Mouse (Mus musculus) ES-E14 (cell line): ENCODE data around the gene Cd80.

ENCODE experiments used
- HCFC1 ChIP-seq: IDR thresholded peaks from 2 replicates; pipeline ENCODE4 v1.6.1; 2012; ENCODE audit warnings: low read length, inconsistent platforms, borderline replicate concordance; ENCODE audit not compliant: insufficient read depth
- MAFK ChIP-seq: IDR thresholded peaks from 2 replicates; pipeline ENCODE4 v1.6.1; 2014; ENCODE audit warnings: mild to moderate bottlenecking, low read depth, low read length, inconsistent platforms; ENCODE audit not compliant: insufficient read depth
- ZC3H11A ChIP-seq: IDR thresholded peaks from 2 replicates; pipeline ENCODE4 v1.6.1; 2012; ENCODE audit warnings: low read depth, mild to moderate bottlenecking, inconsistent platforms, low read length, borderline replicate concordance

DNA sequence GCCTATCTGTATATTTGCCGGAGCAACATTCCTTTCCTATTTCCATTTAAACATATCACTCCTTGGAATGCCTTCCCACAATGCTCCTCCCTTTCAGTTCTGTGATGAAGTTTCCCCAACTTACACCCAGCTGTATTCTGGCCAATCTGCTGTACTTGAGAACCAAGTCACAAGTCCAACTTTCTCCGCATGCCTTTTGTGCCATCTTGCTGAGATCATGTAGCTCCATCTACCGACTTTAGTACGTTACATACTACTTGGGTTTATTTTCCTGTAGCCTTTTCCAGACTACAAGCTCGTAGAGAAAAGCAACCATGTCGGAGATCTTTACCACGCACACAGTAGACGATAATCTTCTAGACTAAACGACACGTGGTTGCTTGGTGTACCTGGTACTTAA is 38.5 kb downstream of the Cd80 start:
- TF ChIP-seq HCFC1, result no peak
- TF ChIP-seq MAFK, result no peak
- TF ChIP-seq ZC3H11A, result no peak
